Mouse (Mus musculus): ENCODE data around the gene Izumo4.
A peak's percentile ranks its signal among the peaks of the same experiment; 100 is the strongest.

Gene Izumo4

GRCm38 (mm10) chr10:80687850-80688249, 14.1 kb upstream of the Izumo4 start:
- peak; percentile 90 for DNase-seq

DNA sequence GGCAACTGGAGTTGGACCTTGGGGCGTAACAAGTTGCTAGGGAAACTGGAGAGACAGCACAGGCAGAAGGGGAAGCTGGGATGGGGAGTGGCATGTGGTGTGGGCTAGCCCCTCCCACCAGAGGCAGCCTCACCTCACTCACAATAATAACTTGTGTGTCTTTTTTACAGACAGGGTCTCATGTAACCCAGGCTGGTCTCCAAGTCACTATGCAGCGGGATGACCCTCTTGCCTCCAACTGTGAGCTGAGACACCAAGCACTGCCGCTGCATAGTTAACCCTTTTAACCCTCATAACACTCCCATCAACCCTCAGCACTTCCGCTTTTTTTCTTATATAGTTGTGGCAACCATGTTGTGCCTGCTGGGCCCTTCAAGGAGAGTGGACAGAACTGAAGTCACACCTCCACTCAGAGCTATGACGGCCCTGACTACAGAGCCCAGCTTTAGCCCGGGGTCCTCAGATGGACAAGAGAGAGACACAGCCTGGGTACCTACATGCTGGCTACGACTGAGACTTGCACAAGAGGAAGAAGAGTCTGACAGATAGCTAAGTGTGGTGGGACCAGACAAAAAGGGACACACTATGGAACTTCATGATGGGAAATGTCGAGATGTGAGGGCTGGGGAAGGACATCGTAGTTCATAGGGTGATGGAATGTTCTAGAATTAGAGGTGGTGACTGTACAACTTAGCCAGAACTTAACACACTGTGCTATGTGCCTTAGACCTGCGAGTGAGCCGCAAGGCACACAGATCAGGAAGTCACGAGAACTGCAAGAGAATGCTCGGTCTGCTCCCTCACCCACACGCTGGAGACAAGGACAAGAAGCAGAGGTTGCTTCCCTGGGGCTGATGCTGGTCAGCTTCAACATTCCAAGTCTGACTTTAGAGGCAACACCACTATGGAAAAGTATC, 9.5 kb upstream of the Izumo4 start:
- no peak for DNase-seq

GRCm38 (mm10) chr10:80693401-80694045, 8.5 kb upstream of the Izumo4 start:
- DNase-seq, result no peak

- no peak for DNase-seq
These were observed 7.6 kb upstream of the Izumo4 start for GRCm38 (mm10) chr10:80694159-80694938.

GRCm38 (mm10) chr10:80695186-80695585, 6.8 kb upstream of the Izumo4 start:
- peak; percentile 78 for DNase-seq

DNA sequence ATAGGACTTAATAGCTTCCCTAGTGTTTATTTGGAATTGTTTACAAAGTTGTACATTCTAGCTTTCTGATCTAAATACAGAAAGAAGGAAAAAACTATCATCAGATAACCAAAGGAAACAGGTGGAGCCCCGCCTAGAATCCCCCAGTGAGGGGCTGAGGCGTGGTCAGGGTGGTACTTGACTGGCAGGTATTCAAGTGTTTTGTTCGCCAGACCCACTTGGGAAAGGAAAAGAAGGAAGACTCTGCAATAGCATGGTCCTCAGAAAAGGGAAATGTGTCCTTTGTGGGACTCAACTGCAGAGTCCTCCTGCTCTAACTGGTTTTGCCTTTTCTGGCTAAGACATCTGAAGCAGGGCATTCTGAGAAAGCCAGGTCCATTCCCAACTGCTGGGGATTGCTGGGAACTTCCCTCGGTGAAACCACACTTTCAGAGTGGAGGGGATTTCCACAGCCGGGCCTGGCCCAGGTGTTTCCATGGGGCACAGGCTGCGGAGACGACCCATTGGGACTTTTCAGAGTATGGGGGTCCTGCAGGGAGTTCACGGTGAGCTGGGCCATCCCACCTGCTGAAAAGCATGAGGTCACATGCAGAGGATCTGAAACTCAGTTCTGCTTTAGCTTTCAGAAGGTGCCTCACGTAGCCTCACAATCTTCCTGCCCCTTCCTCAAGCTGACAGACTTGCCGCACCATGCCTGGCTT, 6.0 kb upstream of the Izumo4 start:
- DNase-seq, result no peak

DNA sequence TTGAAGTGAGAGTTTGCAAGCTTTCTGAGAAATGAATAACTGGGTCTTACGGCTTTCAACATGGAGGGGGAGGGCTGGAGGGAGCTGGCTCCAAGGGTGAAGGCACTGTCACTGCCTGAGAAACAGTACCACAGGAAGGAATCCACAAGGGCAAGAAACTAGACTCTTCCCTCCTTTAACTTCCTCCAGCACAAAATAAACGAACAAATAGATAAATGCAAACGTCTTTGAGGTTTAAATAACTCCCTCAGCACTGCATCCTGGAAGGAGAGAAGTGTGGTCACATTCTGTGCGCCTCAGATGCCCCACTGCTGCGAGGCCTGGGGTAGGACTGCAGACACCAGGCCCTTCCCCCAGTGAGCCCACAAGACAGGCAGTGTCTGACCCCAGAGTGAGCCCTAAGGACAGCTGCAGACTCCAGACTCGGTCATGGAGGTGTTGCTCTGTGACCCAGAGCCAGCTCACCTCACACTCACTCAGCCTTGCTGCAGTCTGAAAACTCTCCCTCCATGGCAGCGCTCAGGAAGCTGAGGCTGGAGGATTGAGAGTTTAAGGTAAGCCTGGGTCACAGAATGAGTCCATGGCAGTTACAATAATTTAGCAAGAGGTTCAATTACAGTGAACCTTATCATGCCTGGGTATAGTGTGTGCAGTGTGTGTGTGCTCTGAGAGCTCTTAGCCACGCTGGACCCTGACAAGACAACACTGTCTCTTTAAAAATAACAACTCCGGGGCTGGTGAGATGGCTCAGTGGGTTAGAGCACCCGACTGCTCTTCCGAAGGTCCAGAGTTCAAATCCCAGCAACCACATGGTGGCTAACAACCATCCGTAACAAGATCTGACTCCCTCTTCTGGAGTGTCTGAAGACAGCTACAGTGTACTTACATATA, 5.2 kb upstream of the Izumo4 start:
- no peak for DNase-seq

DNA sequence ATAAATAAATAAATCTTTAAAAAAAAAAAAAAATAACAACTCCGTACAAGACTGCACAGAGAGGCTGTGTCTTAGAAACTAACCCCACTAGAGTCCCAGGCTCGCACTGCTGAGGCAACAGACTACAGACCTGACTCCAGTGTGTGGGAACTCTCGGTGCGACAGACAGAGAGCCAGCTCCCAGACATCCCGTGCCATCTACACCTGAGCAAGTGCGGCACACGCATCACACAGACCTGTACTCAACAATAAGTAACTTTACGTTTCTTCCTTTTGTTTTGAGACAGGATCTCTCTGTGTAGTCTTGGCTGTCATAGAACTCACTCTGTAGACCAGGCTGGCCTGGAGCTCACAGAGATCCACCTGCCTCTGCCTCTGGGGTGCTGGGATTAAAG, 4.6 kb upstream of the Izumo4 start:
- DNase-seq, result no peak

GRCm38 (mm10) chr10:80697812-80698211, 4.2 kb upstream of the Izumo4 start:
- no peak for DNase-seq

- DNase-seq, result no peak
These were observed 3.4 kb upstream of the Izumo4 start for GRCm38 (mm10) chr10:80698605-80699004.

DNA sequence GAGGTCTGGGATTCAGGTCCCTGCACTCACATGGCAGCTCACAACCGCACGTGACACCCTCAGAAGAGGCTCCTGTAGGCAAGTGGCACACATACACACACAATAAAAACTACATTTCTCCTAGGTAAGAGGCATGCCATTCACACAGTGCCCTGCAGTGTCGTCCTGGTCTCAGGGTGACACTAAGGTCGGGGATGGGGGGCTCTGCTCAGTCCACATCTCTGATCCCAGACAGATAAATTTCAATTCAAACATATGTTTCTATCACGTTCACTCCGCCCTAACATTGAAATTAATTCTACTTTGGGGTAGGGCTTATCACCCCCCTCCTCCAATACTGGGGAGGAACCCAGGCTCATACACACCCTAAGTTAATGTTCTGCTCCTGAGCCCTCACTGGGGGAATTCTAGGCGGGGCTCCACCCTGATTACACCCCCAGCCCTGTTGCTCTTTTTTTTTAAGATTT, 1.9 kb upstream of the Izumo4 start:
- no peak for DNase-seq

- DNase-seq, result no peak
These were observed 1.3 kb upstream of the Izumo4 start for GRCm38 (mm10) chr10:80700732-80701131.

DNA sequence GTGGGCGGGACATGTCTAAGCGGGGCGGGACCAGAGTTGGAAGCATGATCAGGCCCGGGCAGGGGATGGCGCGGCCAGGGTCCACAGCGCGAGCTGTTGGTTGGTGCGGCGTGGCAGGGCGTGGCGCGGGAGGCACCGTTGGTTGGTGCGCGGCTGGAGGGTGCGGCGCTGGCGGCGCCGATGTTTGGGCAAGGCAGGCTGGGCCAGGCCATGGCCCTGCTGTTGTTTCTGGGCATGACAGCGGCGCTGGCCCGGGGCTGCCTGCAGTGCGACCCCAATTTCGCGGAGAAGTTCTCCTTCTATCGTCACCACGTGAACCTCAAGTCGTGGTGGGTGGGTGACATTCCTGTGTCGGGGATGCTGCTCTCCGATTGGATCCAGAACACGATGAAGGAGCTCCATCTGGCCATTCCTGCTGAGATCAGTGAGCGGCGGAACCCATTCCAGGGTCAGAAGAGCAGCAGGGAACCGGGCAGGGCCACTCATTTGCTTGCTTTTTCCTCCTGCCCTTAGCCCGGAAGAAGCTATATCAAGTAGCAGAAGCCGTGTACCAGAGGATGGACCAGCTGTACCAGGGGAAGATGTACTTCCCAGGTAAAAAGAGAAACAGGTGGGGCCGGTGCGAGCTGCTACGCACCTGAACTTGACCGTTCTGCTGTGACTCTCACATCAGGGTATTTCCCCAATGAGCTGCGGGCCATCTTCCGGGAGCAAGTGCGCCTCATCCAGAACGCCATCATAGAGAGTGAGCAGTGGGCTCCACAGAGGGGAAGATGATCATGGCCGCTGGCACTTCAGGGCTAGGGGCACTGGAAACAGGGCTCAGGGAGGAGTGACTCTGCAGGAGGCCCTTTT, 779 bp downstream of the Izumo4 start:
- DNase-seq, result peak; percentile 99

- DNase-seq, result no peak
These were observed 1.7 kb downstream of the Izumo4 start for GRCm38 (mm10) chr10:80703643-80704042.

DNA sequence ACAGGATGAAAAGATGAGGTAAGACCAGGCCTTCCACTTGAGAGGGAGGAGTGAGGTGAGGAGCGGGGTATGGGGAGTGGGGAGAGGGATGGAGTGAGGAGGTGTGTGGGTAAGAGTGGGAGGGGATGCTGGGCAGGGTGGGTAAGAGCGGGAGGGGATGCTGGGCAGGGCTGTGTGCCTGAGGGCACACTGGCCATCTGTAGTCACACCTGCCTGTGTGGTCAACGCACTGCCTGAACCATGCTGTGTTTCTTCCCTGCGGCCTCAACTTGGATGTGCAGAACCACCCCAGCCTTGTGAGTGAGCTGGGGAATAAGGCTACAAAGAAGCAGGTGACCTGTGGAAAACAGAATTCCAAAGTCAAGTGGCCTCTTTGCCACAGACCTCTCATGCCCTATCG, 2.4 kb downstream of the Izumo4 start:
- no peak for DNase-seq

GRCm38 (mm10) chr10:80705033-80705432, 3.0 kb downstream of the Izumo4 start:
- no peak for DNase-seq

DNA sequence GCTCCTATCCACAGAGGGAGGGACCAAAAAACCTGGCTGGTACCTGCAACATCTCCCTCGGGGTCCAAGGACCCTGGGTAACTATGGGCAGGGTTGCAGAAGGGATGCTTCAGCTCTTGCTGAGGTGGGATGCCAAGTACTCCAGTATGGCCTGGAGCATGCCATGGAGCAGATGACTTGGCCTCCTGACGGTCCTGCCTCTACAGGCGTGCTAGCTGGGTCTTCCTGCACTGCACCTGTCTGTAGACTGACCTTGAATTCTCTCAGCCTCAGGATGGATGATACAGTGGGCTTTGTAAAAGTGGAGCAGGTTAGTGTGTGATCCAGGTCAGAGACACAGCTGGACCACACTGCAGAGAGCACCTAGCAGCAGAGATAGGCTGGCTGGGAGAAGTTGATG, 3.5 kb downstream of the Izumo4 start:
- DNase-seq, result no peak

- no peak for DNase-seq
These were observed 8.8 kb downstream of the Izumo4 start for GRCm38 (mm10) chr10:80710834-80711233.

- DNase-seq, result no peak
These were observed 15.3 kb downstream of the Izumo4 start for GRCm38 (mm10) chr10:80717281-80717680.

DNA sequence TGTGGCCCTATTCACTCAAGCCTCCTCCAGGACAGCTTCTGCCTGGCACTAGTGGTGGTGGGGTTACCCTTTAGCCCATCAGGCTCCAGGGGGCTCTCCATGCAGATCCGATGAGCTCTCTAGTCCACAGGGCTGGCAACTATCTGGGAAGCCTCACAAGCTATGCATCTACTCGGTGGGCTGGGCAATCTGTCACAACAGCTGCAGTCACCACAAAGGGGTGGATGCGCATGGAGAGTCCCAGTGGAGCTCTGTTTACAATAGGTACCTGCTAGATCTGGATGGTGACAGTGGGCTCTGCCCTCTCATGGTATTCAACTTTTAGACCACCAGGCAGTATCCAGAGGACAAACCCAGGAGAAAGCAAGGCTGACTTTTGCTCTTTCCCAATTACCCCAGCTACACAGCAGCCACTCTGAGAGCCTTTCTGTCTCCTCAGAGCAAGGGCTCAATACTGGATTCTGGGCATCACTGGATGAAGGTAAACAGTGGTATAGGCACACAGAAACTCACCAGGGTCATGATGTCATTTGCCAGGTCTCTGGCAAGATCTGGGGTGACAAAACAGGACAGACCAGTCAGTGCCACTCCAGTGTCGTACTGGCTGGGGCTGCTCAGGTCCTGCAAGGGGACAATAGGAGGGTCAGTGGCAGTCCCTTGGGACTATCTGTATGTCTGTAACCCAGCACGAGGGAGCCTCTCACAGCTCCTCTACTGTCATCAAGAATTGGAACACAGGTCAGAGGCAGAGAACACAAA, 25.6 kb downstream of the Izumo4 start:
- no peak for DNase-seq
